Mouse (Mus musculus) embryonic facial prominence, embryonic 15.5 days (tissue): ENCODE measurements around the gene Dus2. TPM values are rescaled to one million over a fixed set of nuclear protein-coding genes. Genes with fewer than 3 reads are reported as not detected.

Source experiments
- ATAC-seq: fragments of 200-750 bp; cut with Nextera tagmentation; 2 replicates; pipeline ENCODE4 v1.8.0; 2017; ENCODE audit warnings: low read depth, moderate TSS enrichment; ENCODE audit not compliant: insufficient number of reproducible peaks, low FRiP score, low TSS enrichment
- H3K27ac ChIP-seq: fragments of 300-500 bp; sonication (generic); replicated peaks from 2 replicates; pipeline ENCODE4 v1.5.1; 2015; ENCODE audit warnings: mild to moderate bottlenecking, inconsistent platforms
- H3K27me3 ChIP-seq: fragments of 300-500 bp; sonication (generic); 2 replicates; pipeline ENCODE4 v1.6.1; 2015; ENCODE audit warnings: inconsistent platforms
- H3K36me3 ChIP-seq: fragments of 300-500 bp; sonication (generic); 2 replicates; pipeline ENCODE4 v1.6.1; 2015; ENCODE audit warnings: mild to moderate bottlenecking, inconsistent platforms
- H3K4me1 ChIP-seq: fragments of 300-500 bp; sonication (generic); 2 replicates; pipeline ENCODE4 v1.6.1; 2015; ENCODE audit warnings: inconsistent platforms
- H3K4me2 ChIP-seq: fragments of 300-500 bp; sonication (generic); replicated peaks from 2 replicates; pipeline ENCODE4 v1.6.1; 2015; ENCODE audit warnings: mild to moderate bottlenecking, inconsistent platforms
- H3K4me3 ChIP-seq: fragments of 300-500 bp; sonication (generic); replicated peaks from 2 replicates; pipeline ENCODE4 v1.5.1; 2015; ENCODE audit warnings: mild to moderate bottlenecking, inconsistent platforms
- H3K9ac ChIP-seq: fragments of 300-500 bp; sonication (generic); 2 replicates; pipeline ENCODE4 v1.6.1; 2015; ENCODE audit warnings: inconsistent platforms
- H3K9me3 ChIP-seq: fragments of 300-500 bp; sonication (generic); replicated peaks from 2 replicates; pipeline ENCODE4 v1.6.1; 2016; ENCODE audit warnings: inconsistent platforms
- WGBS: fragments of 180-500 bp; shearing (Covaris S2); methylation state at CpG from one replicate; pipeline ENCODE4 v1.1.7; 2015; 5-methylcytosine and 5-hydroxymethylcytosine counted together
- microRNA-seq: library from miRNA; unstranded; fragments of <30 nt; microRNA quantifications from one replicate; pipeline ENCODE4, GENCODE M21; 2016; ENCODE audit warnings: borderline number of aligned reads
- polyA plus RNA-seq: library from polyadenylated mRNA; unstranded; fragments of >200 nt; fragmentation: Nextera tagmentation; extraction: Ambion mirVana; gene quantifications from 2 replicates; pipeline ENCODE4 v1.2.1, GENCODE M21; 2015

Gene Dus2
- polyA plus RNA-seq, 1 experiment from 2014 or later, result 26.0 TPM

DNA sequence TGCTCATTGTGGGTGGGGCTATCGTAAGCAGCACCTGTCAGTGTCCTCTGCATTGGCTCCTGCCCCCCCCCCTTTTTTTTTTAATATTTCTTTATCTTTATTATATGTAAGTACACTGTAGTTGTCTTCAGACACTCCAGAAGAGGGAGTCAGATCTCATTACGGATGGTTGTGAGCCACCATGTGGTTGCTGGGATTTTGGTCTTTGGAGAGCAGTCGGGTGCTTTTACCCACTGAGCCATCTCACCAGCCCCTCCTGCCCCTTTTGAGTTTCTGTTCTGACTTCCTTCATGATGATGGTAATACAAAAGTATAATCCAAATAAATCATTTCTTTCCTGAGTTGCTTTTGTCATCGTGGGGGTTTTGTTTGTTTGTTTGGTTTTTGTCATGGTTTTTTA, 111.2 kb downstream of the Dus2 start:
- no peak overlapping the region for H3K9ac ChIP-seq
- ATAC-seq, result no peak
- WGBS, result 88% methylated on average over 4 of the region's 4 CpGs
- H3K36me3 ChIP-seq, result peaks cover 30% of the 10 kb centered on the region
- no peaks in the 10 kb centered on the region for H3K9me3 ChIP-seq
- no peaks in the 10 kb centered on the region for H3K27me3 ChIP-seq
- H3K4me1 ChIP-seq, result no peaks in the 10 kb centered on the region
- H3K27ac ChIP-seq, result no peak overlapping the region
- H3K4me2 ChIP-seq, result no peak overlapping the region
- H3K4me3 ChIP-seq, result no peak overlapping the region

Small RNA genes within 50 kb of the gene (microRNA-seq; reads per million reads assigned to microRNA genes)
- gene Mir7074, result not detected

Other genes with a start within 250 kb of the Dus2 start
- gene Gfod2, start 232.7 kb upstream of the Dus2 start, polyA plus RNA-seq, result 21.9 and 23.1 TPM in 2 replicates
- 12.5 and 12.9 TPM in 2 replicates for gene Ranbp10, start 164.0 kb upstream of the Dus2 start, polyA plus RNA-seq
- 3.5 and 7.2 TPM in 2 replicates for gene Tsnaxip1, start 163.6 kb upstream of the Dus2 start, polyA plus RNA-seq
- 44.9 and 46.9 TPM in 2 replicates for gene Cenpt, start 138.1 kb upstream of the Dus2 start, polyA plus RNA-seq
- 73.2 and 75.8 TPM in 2 replicates for gene Thap11, start 136.2 kb upstream of the Dus2 start, polyA plus RNA-seq
- 150 and 188 TPM in 2 replicates for gene Nutf2, start 130.8 kb upstream of the Dus2 start, polyA plus RNA-seq
- gene Edc4, start 110.5 kb upstream of the Dus2 start, polyA plus RNA-seq, result 48.9 and 56.3 TPM in 2 replicates
- gene Nrn1l, start 97.8 kb upstream of the Dus2 start, polyA plus RNA-seq, result 1.7 and 1.8 TPM in 2 replicates
- gene Pskh1, start 90.9 kb upstream of the Dus2 start, polyA plus RNA-seq, result 35.8 and 40.2 TPM in 2 replicates
- 1.4 TPM in 2 replicates for gene Ctrl, start 57.5 kb upstream of the Dus2 start, polyA plus RNA-seq
- gene Psmb10, start 52.9 kb upstream of the Dus2 start, polyA plus RNA-seq, result 31.0 and 33.8 TPM in 2 replicates
- 2.8 and 3.3 TPM in 2 replicates for gene Lcat, start 48.0 kb upstream of the Dus2 start, polyA plus RNA-seq
- 57.6 and 60.4 TPM in 2 replicates for gene Slc12a4, start 25.2 kb upstream of the Dus2 start, polyA plus RNA-seq
- gene Dpep3, start 11.9 kb upstream of the Dus2 start, polyA plus RNA-seq, result not detected in 2 replicates
- 0.16 TPM in 1 of 2 replicates, not detected in the other for gene Dpep2nb, start 14.6 kb downstream of the Dus2 start, polyA plus RNA-seq
- gene Ddx28, start 20.5 kb downstream of the Dus2 start, polyA plus RNA-seq, result 17.2 and 17.5 TPM in 2 replicates
- gene Nfatc3, start 67.5 kb downstream of the Dus2 start, polyA plus RNA-seq, result 6.9 and 7.5 TPM in 2 replicates
- gene Esrp2, start 145.6 kb downstream of the Dus2 start, polyA plus RNA-seq, result 43.5 and 55.4 TPM in 2 replicates
- gene Pla2g15, start 159.1 kb downstream of the Dus2 start, polyA plus RNA-seq, result 17.3 and 18.6 TPM in 2 replicates
- gene Slc7a6, start 177.5 kb downstream of the Dus2 start, polyA plus RNA-seq, result 44.0 and 49.2 TPM in 2 replicates
- gene Slc7a6os, start 219.6 kb downstream of the Dus2 start, polyA plus RNA-seq, result 33.3 and 39.6 TPM in 2 replicates
- gene Prmt7, start 219.6 kb downstream of the Dus2 start, polyA plus RNA-seq, result 41.2 and 44.5 TPM in 2 replicates